Mouse (Mus musculus): ENCODE results near the gene Sfrp4.
A peak's percentile ranks its signal among the peaks of the same experiment; 100 is the strongest.

Gene Sfrp4

DNA sequence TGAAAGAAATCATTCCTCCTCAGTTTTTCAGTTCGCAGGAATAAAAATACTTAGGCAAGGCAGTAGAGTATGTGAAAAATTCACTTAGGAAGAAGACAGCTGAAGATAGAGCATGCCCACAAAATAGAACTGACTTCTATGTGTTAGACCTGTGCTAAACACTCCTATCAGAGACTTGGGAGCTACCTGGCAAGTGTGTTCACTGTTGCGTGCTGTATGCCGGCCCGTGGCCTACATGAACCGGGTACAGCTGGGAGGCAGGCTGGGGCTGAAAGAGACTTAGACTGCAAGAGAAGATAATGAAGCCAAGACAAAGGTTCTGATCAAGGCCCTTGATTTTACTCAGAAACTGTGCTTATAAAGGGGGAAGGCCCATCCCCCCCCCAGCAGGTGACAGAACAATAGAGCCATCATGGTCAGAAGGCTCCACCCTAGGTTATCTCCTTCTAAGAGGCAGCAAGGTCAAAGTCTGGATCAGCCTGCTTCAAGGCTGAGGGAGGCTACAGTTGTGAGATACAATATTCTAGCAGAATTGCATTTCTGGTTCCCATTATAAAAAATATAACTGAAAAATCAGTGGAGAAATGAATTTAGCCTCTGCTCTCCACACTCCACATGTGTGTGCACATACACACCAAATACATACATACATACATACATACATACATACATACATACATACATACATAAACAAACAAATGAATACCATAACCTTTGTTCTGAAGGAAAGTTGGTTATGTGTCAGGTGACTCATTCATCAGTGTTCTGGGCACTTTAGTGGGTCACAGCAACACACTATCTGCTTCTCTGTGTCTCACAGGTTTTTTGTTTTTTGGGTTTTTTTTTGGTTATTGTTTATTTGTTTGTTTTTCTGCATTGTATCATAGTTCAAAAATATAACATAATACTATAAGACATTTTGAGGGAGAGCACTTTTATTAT is 8.1 kb downstream of the Sfrp4 start:
- DNase-seq (ENCODE audit: low spot score in 2 of 2), result no peak

- DNase-seq (ENCODE audit: low spot score in 2 of 2), result no peak
These were observed 13.2 kb downstream of the Sfrp4 start for GRCm38 (mm10) chr13:19636131-19636530.

GRCm38 (mm10) chr13:19640203-19640851 is 17.4 kb downstream of the Sfrp4 start:
- DNase-seq (ENCODE audit: low spot score in 2 of 2), result peak in 1 of 2 experiments; percentile 19

DNA sequence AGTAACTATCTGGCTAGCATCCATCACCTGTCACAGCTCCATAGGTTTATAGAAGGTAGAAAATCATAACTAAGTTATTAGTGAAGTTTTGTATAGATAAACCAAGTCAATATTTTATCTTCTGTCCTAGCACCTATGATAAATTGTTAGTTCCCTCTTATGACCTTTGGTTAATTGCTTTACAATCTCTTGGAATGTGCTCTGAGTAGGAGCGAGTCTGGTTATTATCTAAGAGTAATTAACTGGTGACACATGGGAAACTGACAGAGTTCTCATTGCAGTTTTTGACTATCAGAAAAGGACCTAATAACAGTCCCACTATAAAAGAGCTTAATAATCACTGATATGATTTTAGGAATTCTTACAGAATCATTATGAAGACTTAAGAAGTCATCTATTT is 20.6 kb downstream of the Sfrp4 start:
- DNase-seq (ENCODE audit: low spot score in 2 of 2), result no peak

DNA sequence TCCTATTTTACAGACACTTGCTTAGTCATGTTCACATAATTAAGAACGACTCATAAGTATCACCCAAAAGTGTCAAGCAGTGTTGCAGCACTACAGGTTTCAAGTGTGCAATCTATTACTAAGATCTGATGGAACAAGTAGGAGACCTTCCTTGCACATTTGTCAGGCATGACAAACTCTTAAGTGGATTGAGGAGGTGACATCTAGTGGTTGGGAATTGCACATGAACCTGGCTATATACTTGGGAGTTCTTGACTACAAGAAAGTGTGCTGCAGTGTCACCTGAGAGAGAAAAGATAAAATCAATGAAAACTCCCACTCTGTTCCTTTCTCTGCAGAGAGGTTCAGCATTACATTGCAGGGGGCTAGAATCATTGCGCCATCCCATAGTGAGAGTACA is 21.3 kb downstream of the Sfrp4 start:
- DNase-seq (ENCODE audit: low spot score in 2 of 2), result no peak

DNA sequence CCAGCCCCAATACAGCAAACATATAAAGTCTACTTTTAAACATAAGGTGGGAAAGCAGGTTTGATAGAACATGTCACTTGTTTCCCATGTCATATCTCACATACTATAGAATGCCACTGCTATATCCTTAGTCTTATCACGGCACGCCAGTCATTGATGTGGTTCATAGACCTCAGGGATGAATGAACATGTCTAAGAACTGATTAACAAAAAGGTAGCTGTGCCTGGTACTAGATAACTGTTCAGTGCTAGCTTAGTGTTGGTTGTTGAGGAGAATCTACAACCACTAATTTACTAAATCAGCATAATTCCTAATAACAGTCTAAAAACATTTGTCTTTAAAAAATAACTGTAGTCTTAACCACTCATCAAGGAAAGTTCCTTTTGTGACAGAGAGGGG is 26.9 kb downstream of the Sfrp4 start:
- no peak for DNase-seq (ENCODE audit: low spot score in 2 of 2)

DNA sequence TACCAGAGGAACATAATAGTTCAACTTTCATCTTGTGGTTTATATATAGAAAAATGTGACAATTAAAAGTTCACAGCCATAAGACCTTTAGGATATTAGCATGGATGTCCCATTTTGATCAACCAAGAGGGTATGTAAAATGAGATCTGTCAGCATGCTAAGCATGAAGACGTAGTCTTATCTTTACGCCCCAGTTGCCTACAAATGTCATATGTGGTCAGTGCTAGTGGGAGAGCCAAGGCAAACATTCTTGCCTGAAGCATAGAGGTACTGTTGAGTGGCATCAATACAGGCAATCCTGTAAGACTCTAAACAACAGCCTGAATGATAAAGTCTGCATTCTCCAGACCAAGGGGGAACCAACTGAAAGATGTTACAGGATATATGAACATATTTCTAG is 29.5 kb downstream of the Sfrp4 start:
- no peak for DNase-seq (ENCODE audit: low spot score in 2 of 2)

DNA sequence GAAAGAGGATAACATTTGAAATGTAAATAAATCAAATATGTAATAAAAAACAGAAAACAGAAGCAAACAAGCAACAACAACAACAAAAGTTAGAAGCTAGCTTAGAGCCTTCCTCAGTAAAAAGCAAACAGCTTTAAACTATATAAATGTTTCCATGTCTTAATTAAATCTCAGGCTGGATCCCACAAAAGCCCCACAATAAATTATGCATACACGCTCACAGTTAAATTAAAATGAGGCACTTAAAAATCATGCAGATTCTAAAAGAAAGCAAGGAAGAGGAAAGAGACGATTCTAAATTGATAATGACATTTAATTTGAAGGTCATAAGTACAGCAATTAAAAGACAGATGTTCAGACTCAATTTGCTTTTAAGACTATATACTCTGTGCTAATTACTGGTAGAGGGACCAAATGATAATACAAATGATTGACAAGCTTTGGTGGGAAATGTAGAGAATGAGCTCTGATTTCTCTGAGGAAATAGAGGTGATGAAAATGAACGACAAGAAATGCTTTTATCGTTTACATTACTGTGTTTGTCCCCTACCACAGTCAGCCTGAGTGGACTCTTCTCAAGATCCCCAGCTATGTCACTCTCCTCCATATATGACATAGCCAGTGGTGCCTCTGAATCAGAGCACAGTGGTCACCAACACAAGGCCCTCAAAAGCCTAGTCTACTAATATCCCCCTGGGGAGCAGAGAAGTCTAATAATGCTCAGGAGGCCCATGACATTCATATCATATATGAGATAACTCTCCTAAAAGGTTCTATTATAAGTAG is 45.6 kb downstream of the Sfrp4 start:
- no peak for DNase-seq (ENCODE audit: low spot score in 2 of 2)

DNA sequence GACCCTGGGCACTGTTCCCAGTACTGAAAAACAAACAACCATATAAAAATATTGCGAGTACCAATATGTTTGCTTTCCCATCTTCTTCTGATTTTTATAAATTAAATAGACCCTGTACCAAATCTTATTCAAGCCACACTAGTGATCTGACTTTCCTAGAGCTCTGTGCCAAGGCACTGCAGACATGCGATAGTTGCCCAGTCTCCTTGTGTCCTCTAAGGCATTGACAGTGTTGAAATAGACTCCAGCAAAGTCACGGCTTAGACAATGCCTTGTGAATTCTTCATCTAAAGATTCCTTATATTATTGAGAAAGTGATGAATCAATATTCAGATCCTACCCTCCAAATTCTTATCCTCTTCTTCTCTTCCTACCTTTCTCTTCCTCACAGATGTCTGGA is 51.1 kb downstream of the Sfrp4 start:
- DNase-seq (ENCODE audit: low spot score in 2 of 2), result no peak

- no peak for DNase-seq (ENCODE audit: low spot score in 2 of 2)
These were observed 51.7 kb downstream of the Sfrp4 start for GRCm38 (mm10) chr13:19674601-19675000.

All from left cerebral cortex, adult 9 months (tissue).